Mouse (Mus musculus) hindbrain, embryonic 15.5 days (tissue): ENCODE measurements around the gene Rpl19. TPM values are rescaled to one million over a fixed set of nuclear protein-coding genes. Genes with fewer than 3 reads are reported as not detected.
A peak's percentile ranks its signal among the peaks of the same experiment; 100 is the strongest.

Experiments
- ATAC-seq: fragments of 200-750 bp; cut with Nextera tagmentation; 2 replicates; pipeline ENCODE4 v1.8.0; 2017; ENCODE audit warnings: low read depth, moderate number of reproducible peaks, moderate TSS enrichment; ENCODE audit not compliant: low FRiP score
- H3K27ac ChIP-seq: fragments of 300-500 bp; sonication (generic); replicated peaks from 2 replicates; pipeline ENCODE4 v1.5.1; 2015; ENCODE audit warnings: mild to moderate bottlenecking, inconsistent platforms
- H3K27me3 ChIP-seq: fragments of 300-500 bp; sonication (generic); 2 replicates; pipeline ENCODE4 v1.6.1; 2015; ENCODE audit warnings: control low read depth, inconsistent platforms
- H3K36me3 ChIP-seq: fragments of 300-500 bp; sonication (generic); 2 replicates; pipeline ENCODE4 v1.6.1; 2015; ENCODE audit warnings: control low read depth, inconsistent platforms
- H3K4me1 ChIP-seq: fragments of 300-500 bp; sonication (generic); replicated peaks from 2 replicates; pipeline ENCODE4 v1.6.1; 2015; ENCODE audit warnings: control low read depth, inconsistent platforms
- H3K4me2 ChIP-seq: fragments of 300-500 bp; sonication (generic); 2 replicates; pipeline ENCODE4 v1.6.1; 2015; ENCODE audit warnings: moderate library complexity, mild to moderate bottlenecking, inconsistent platforms
- H3K4me3 ChIP-seq: fragments of 300-500 bp; sonication (generic); 2 replicates; pipeline ENCODE4 v1.5.1; 2015; ENCODE audit warnings: mild to moderate bottlenecking, inconsistent platforms
- H3K9ac ChIP-seq: fragments of 300-500 bp; sonication (generic); 2 replicates; pipeline ENCODE4 v1.6.1; 2015; ENCODE audit warnings: inconsistent platforms
- H3K9me3 ChIP-seq: fragments of 300-500 bp; sonication (generic); 2 replicates; pipeline ENCODE4 v1.6.1; 2016; ENCODE audit warnings: control low read depth, inconsistent platforms
- WGBS: fragments of 180-500 bp; shearing (Covaris S2); methylation state at CpG from one replicate; pipeline ENCODE4 v1.1.7; 2015; 5-methylcytosine and 5-hydroxymethylcytosine counted together
- polyA plus RNA-seq: library from polyadenylated mRNA; unstranded; fragments of >200 nt; fragmentation: Nextera tagmentation; extraction: Ambion mirVana; gene quantifications from 2 replicates; pipeline ENCODE4 v1.2.1, GENCODE M21; 2015

Rpl19 gene
- polyA plus RNA-seq, 1 experiment from 2014 or later: 632 TPM

- Histone ChIP-seq H3K4me1 (peaks cover 31% of the 10 kb centered on the region), H3K4me2 (no peak overlapping the region), H3K9me3 (no peaks in the 10 kb centered on the region), H3K27ac (no peak overlapping the region), H3K4me3 (no peak overlapping the region), H3K27me3 (peaks cover 23% of the 10 kb centered on the region), H3K9ac (no peak overlapping the region), H3K36me3 (no peaks in the 10 kb centered on the region)
- 78% methylated on average over 14 of the region's 14 CpGs for WGBS
- ATAC-seq: no peak
These were observed 23.4 kb downstream of the Rpl19 start for GRCm38 (mm10) chr11:98049672-98050519.

- 16% methylated on average over 2 of the region's 2 CpGs for WGBS
- Histone ChIP-seq H3K9ac (no peak overlapping the region), H3K4me3 (no peak overlapping the region), H3K27ac (no peak overlapping the region), H3K36me3 (no peaks in the 10 kb centered on the region), H3K4me1 (peaks cover 31% of the 10 kb centered on the region), H3K27me3 (peaks cover 28% of the 10 kb centered on the region), H3K9me3 (no peaks in the 10 kb centered on the region), H3K4me2 (no peak overlapping the region)
- no peak for ATAC-seq
These were observed 24.0 kb downstream of the Rpl19 start for GRCm38 (mm10) chr11:98050520-98050815.

- Histone ChIP-seq H3K4me1 (peaks cover 31% of the 10 kb centered on the region), H3K36me3 (no peaks in the 10 kb centered on the region), H3K9me3 (no peaks in the 10 kb centered on the region), H3K27me3 (peaks cover 33% of the 10 kb centered on the region), H3K4me3 (no peak overlapping the region), H3K9ac (no peak overlapping the region), H3K4me2 (peak overlapping the region; percentile 78; the same call in 1 of the 2 replicates), H3K27ac (no peak overlapping the region)
- no CpG with 5 or more reads among the region's 2 CpGs for WGBS
- no peak for ATAC-seq
These were observed 24.4 kb downstream of the Rpl19 start for GRCm38 (mm10) chr11:98050940-98051339.

GRCm38 (mm10) chr11:98051611-98052128 is 25.2 kb downstream of the Rpl19 start:
- Histone ChIP-seq H3K27ac (no peak overlapping the region), H3K27me3 (peaks cover 33% of the 10 kb centered on the region), H3K4me3 (peak overlapping the region; percentile 63), H3K36me3 (no peaks in the 10 kb centered on the region), H3K4me1 (peaks cover 31% of the 10 kb centered on the region), H3K9me3 (no peaks in the 10 kb centered on the region), H3K9ac (peak overlapping the region; percentile 63; the same call in 1 of the 2 replicates), H3K4me2 (peak overlapping the region; percentile 78)
- WGBS: 7% methylated on average over 12 of the region's 12 CpGs
- no peak for ATAC-seq

- Histone ChIP-seq H3K4me2 (peak overlapping the region; percentile 78), H3K27me3 (peaks cover 33% of the 10 kb centered on the region), H3K9me3 (no peaks in the 10 kb centered on the region), H3K36me3 (no peaks in the 10 kb centered on the region), H3K4me1 (peaks cover 31% of the 10 kb centered on the region), H3K27ac (peak overlapping the region; percentile 57), H3K9ac (peak overlapping the region; percentile 63), H3K4me3 (peak overlapping the region; percentile 63)
- WGBS: under 1% methylated on average over 76 of the region's 83 CpGs
- ATAC-seq: peak; percentile 36; the same call in 1 of the 2 replicates
These were observed 25.8 kb downstream of the Rpl19 start for GRCm38 (mm10) chr11:98052129-98052988.

GRCm38 (mm10) chr11:98052989-98053834 is 26.7 kb downstream of the Rpl19 start, which contains the start of gene Stac2:
TSS of gene Stac2 (minus strand) at chr11:98053462.
- H3K9ac ChIP-seq: peak within 1 kb of the TSS; percentile 63
- under 1% methylated on average over 32 of the region's 48 CpGs for WGBS
- no peaks in the 10 kb centered on the region for H3K36me3 ChIP-seq
- peak within 1 kb of the TSS; percentile 63 for H3K4me3 ChIP-seq
- H3K27ac ChIP-seq: peak within 1 kb of the TSS; percentile 57
- H3K27me3 ChIP-seq: peaks cover 33% of the 10 kb centered on the region
- ATAC-seq: peak; percentile 90
- H3K9me3 ChIP-seq: no peaks in the 10 kb centered on the region
- peaks cover 25% of the 10 kb centered on the region for H3K4me1 ChIP-seq
- peak within 1 kb of the TSS; percentile 78 for H3K4me2 ChIP-seq

- peaks cover 21% of the 10 kb centered on the region for H3K4me1 ChIP-seq
- H3K4me3 ChIP-seq: no peak overlapping the region
- H3K9ac ChIP-seq: no peak overlapping the region
- 31% methylated on average over 9 of the region's 9 CpGs for WGBS
- no peak overlapping the region for H3K27ac ChIP-seq
- no peaks in the 10 kb centered on the region for H3K9me3 ChIP-seq
- H3K36me3 ChIP-seq: no peaks in the 10 kb centered on the region
- ATAC-seq: no peak
- peaks cover 16% of the 10 kb centered on the region for H3K27me3 ChIP-seq
- H3K4me2 ChIP-seq: no peak overlapping the region
These were observed 31.0 kb downstream of the Rpl19 start for GRCm38 (mm10) chr11:98057466-98057865.

GRCm38 (mm10) chr11:98057998-98058397 is 31.5 kb downstream of the Rpl19 start:
- Histone ChIP-seq H3K27ac (no peak overlapping the region), H3K4me3 (no peak overlapping the region), H3K4me1 (peaks cover 16% of the 10 kb centered on the region), H3K27me3 (peaks cover 11% of the 10 kb centered on the region), H3K9me3 (no peaks in the 10 kb centered on the region), H3K9ac (no peak overlapping the region), H3K36me3 (no peaks in the 10 kb centered on the region), H3K4me2 (no peak overlapping the region)
- ATAC-seq: no peak
- WGBS: 84% methylated on average over 5 of the region's 5 CpGs

- no peaks in the 10 kb centered on the region for H3K9me3 ChIP-seq
- 0 out of 2 replicates have a peak, but pooled peaks have one; percentile 27 for ATAC-seq
- H3K9ac ChIP-seq: no peak overlapping the region
- WGBS: 39% methylated on average over 7 of the region's 7 CpGs
- peaks cover 11% of the 10 kb centered on the region for H3K27me3 ChIP-seq
- no peaks in the 10 kb centered on the region for H3K36me3 ChIP-seq
- no peak overlapping the region for H3K4me2 ChIP-seq
- H3K4me3 ChIP-seq: no peak overlapping the region
- H3K27ac ChIP-seq: no peak overlapping the region
- H3K4me1 ChIP-seq: peaks cover 8% of the 10 kb centered on the region
These were observed 33.2 kb downstream of the Rpl19 start for GRCm38 (mm10) chr11:98059662-98060061.

GRCm38 (mm10) chr11:98060104-98060692 is 33.7 kb downstream of the Rpl19 start:
- Histone ChIP-seq H3K9me3 (no peaks in the 10 kb centered on the region), H3K36me3 (no peaks in the 10 kb centered on the region), H3K4me2 (no peak overlapping the region), H3K27me3 (peaks cover 7% of the 10 kb centered on the region), H3K27ac (no peak overlapping the region), H3K9ac (no peak overlapping the region), H3K4me1 (peaks cover 8% of the 10 kb centered on the region), H3K4me3 (no peak overlapping the region)
- 67% methylated on average over 5 of the region's 5 CpGs for whole genome bisulfite sequencing
- no peak for ATAC-seq

- Histone ChIP-seq H3K36me3 (no peaks in the 10 kb centered on the region), H3K9ac (no peak overlapping the region), H3K4me1 (peaks cover 8% of the 10 kb centered on the region), H3K4me2 (no peak overlapping the region), H3K27ac (no peak overlapping the region), H3K27me3 (no peaks in the 10 kb centered on the region), H3K4me3 (no peak overlapping the region), H3K9me3 (no peaks in the 10 kb centered on the region)
- WGBS: 76% methylated on average over 3 of the region's 3 CpGs
- ATAC-seq: no peak
These were observed 34.9 kb downstream of the Rpl19 start for GRCm38 (mm10) chr11:98061441-98061840.
